Mouse (Mus musculus): ENCODE data around the gene Tle2. TPM values are rescaled to one million over a fixed set of nuclear protein-coding genes. Genes with fewer than 3 reads are reported as not detected.

Gene Tle2
- 117 and 122 TPM in 2 replicates for polyA plus RNA-seq (2012; rRNA removed)

DNA sequence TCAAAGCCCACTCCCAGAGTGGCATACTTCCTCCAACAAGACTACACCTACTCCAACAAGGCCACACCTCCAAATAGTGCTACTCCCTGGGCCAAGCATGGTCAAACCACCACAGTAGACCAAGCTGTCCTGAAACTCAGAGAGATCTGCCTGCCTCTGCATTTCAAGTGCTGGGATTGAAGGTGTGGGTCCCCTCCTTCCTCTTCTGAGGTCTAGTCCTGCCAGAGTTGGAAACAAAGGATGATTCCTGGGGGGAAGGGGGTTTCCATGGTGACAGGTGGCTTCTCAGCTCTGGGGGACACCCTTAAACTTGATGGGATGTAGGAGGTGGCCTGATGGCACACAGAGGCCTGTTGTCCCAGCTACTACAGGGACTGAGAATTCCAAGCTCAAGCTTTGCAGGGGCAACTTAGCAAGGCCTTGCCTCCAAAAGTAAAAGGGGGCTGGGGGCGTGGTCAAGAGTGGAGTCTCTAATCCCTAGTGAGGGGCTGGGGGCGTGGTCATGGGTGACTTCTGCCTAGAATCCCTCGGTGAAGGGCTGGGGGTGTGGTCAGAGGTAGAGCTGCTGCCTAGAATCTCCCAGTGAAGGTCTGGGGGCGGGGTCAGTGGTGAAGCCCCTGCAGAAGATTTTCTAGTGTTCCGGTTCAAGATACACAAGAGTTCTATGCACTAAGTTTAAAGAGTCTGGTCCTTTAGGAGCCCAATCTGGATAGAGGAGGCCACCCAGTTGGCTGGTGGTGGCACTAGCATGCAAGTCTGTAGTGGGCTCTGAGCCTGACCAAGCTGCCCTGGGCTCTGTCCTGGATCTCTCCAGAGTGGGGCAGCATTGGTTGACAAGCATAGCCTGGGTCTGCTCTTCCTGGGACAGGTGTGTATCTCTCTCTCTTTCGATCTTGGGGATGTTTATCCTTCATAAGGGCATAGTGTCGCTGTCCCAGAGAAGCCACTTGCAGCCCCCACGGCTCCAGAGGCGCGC is at the start of gene Tle2:
Tle2 (plus strand) TSS at position 481 of the 976 bp plus-strand sequence.

DNA sequence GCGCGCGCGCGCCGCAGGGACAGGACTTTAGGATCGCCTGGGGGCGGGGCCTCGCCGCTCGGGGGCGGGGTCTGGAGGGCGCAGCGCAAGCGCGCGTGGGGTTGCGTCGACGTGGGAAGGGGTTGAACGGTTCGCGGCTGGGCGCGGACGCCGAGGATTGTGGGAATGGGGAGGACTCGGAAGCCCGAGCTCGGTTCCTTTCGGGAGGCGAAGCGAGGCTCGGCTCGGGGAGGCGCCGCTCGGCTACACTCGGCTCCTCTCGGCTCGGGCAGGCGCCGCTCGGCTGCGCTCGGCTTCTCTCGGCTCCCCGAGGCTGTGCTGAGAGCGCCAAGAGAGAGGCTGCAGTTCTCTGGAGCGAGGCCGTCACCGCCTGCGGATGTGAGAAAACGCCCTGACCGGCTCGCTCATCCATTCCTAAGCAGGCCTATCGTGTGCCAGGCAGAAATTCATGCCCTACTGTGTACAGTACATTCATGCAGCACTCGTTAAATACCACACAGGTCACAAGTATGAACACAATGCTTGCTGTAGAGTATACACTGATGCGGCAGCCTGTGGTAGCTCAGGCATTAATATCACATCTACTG is 29.1 kb upstream of the Tle2 start, which contains the start of gene Gna11:
Gna11 (minus strand) TSS at position 30 of the 587 bp plus-strand sequence.

DNA sequence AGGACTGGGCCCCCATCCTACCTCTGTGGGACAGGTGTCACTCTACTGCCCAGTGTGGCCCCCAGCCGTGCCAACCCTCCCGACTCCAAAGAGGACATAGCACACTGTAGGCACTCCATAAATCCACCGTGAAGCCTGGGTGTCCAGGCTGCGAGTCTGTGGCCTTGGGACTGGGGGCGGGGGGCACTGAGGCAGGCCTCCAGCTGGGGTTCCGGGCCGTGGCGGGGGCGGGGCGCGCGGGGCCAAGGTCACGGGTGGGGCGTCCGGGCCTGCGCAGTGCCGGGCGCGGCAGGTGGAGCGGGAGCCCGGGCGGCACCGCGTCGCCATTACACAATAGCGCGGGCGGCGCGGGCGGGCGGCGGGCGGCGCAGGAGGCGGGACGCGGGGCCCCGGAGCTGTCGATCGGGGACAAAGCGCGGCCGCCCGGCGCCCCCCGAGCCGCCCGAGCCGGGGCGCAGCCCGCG is 15.2 kb upstream of the Tle2 start, which contains the start of gene Aes:
Aes (plus strand) TSS at position 326 of the 464 bp plus-strand sequence.

DNA sequence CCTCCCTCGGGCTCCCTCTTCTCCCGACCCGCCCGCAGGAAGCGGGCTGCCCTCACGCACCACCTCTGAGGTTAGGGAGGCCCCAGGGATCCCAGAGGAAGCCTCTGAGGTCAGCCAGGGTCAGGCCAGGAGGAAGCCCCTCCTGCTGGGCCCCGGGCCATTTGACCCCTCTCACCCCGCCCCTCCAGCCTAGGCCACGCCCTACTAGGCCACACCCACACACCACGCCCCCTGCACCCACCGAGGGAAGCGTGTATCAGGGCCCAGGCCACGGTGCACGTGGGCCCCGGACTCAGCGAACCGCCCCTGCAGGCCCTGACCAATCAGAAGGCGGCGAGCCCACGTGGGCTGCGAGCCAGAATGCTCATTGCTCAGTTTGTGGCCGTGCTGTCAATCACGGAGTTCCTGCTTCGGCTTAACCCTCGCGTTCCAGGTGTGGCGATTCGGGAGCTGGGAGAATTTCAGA is 26.4 kb downstream of the Tle2 start, which contains the start of gene Tle6:
Tle6 (minus strand) TSS at position 336 of the 466 bp plus-strand sequence.

DNA sequence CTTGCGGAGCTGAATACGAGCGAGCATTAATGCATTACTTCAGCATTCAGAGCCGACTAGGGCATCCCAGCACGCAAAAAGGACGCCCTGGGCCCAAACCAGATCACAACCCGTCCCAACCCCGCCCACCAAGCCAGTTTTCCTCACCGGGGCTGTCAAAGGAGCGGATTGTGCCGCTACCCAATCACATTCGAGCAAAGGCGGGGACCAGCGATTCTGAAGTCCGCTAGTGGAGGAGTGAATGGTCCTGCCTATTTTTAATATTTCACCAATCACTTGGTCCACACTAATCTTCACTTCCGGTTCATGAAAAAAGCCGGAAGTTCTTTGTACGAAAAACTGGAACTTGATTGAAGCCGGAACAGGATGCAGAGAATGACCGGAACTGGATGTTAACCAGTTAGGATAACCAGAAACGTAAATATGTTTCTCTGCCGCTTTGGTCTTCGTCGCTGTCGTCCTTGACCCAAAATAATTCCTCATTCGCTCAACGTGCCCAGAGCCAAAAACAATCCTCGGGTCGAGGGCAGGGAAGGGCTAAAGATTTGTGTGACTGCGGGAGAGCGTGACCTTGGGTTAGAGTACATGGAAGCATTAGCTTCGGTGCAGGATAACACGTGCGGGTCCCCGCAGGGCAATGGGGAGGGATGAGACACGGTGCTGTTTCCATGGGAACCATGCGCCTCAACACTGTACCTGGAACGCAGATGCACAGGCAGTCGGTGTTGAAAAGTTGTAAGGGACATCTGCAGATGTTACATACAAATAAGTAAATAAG is 31.8 kb downstream of the Tle2 start, which contains the start of gene BC025920:
BC025920 (plus strand) TSS at position 297 of the 778 bp plus-strand sequence.

DNA sequence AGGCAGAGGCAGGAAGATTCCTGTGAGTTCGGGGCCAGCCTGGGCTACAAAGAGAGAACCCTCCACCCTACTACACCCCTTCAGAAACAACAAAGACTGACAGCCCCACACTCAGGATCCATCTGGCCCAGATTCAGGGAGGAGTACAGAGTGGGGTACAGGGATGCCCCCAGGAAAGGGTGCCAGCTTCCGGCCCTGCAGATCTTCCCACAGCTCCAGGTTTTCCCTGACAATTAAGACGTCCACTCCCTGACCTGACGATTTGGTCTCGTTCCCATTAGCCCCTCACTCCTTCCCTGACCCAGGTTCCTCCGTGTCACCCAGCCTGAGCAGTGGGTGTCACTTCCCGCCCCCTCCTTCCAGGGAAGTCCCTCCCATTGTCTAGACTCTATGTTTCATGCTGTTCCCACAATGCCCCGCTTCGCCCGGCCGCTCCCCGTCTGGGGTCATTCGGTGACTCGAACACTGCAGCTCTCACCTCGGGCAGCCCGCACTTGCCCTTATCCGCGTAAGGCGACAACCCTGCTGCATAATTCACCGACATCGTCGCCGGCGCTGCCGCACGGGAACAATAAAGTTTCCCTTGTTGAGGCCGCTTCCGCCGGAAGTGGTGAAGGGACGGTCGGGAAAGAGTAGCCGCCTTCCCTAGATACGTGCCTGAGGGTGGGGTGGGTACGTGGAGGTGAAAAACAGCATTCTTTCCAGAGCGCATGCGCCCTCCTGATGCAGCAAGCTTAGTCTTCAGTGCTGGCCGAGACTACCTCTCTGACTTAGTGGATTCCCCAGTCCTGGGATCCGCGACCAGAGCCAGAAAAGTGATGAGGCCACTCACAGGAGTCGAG is 52.9 kb downstream of the Tle2 start, which contains the start of gene Sirt6:
Sirt6 (minus strand) TSS at position 804 of the 842 bp plus-strand sequence.

DNA sequence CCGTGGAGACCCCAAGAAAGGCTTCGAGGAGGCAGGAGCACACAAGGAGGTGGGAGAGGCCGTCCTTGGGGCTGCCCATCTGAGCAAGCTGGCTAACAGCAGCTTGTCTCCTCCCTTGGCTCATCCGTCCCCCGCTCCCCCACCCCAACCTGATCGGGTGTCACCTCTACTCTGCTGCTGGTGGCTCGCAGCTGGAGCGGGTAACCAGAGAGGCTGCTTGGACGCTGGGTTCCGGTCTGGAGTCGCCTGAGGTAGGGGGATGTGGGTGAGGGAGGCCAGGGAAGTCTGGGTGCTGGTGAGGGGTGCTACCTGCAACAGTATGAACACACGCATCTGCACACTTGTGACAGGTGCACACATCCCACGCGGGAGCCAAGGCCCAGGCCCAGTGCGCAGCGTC is 54.0 kb downstream of the Tle2 start, which contains the start of gene Ankrd24:
Ankrd24 (plus strand) TSS at position 151 of the 400 bp plus-strand sequence.

Other genes with a start within 250 kb of the Tle2 start
- gene Tbxa2r, start 245.8 kb upstream of the Tle2 start, polyA plus RNA-seq (2012; rRNA removed), result 2.9 and 3.2 TPM in 2 replicates
- 0.08 and 0.09 TPM in 2 replicates for gene Gipc3, start 231.3 kb upstream of the Tle2 start, polyA plus RNA-seq (2012; rRNA removed)
- 29.3 and 32.0 TPM in 2 replicates for gene Hmg20b, start 224.1 kb upstream of the Tle2 start, polyA plus RNA-seq (2012; rRNA removed)
- gene Mfsd12, start 217.1 kb upstream of the Tle2 start, polyA plus RNA-seq (2012; rRNA removed), result 17.9 and 18.2 TPM in 2 replicates
- 0.48 TPM in 1 of 2 replicates, not detected in the other for gene 4930404N11Rik, start 208.7 kb upstream of the Tle2 start, polyA plus RNA-seq (2012; rRNA removed)
- gene Fzr1, start 196.0 kb upstream of the Tle2 start, polyA plus RNA-seq (2012; rRNA removed), result 138 and 139 TPM in 2 replicates
- gene Dohh, start 190.1 kb upstream of the Tle2 start, polyA plus RNA-seq (2012; rRNA removed), result 66.2 and 66.7 TPM in 2 replicates
- 6.6 and 8.8 TPM in 2 replicates for gene Gm48551, start 190.1 kb upstream of the Tle2 start, polyA plus RNA-seq (2012; rRNA removed)
- 7.0 and 10.1 TPM in 2 replicates for gene Gm48552, start 185.6 kb upstream of the Tle2 start, polyA plus RNA-seq (2012; rRNA removed)
- gene Smim24, start 181.5 kb upstream of the Tle2 start, polyA plus RNA-seq (2012; rRNA removed), result 3.9 and 4.1 TPM in 2 replicates
- gene Nfic, start 118.9 kb upstream of the Tle2 start, polyA plus RNA-seq (2012; rRNA removed), result 8.6 and 8.9 TPM in 2 replicates
- gene Celf5, start 91.9 kb upstream of the Tle2 start, polyA plus RNA-seq (2012; rRNA removed), result 300 and 400 TPM in 2 replicates
- gene Ncln, start 78.2 kb upstream of the Tle2 start, polyA plus RNA-seq (2012; rRNA removed), result 141 and 144 TPM in 2 replicates
- 0.23 and 0.24 TPM in 2 replicates for gene S1pr4, start 74.4 kb upstream of the Tle2 start, polyA plus RNA-seq (2012; rRNA removed)
- gene Gna15, start 50.3 kb upstream of the Tle2 start, polyA plus RNA-seq (2012; rRNA removed), result 0.74 and 0.98 TPM in 2 replicates
- 115 and 121 TPM in 2 replicates for gene Gna11, start 29.4 kb upstream of the Tle2 start, polyA plus RNA-seq (2012; rRNA removed)
- 591 and 640 TPM in 2 replicates for gene Aes, start 15.1 kb upstream of the Tle2 start, polyA plus RNA-seq (2012; rRNA removed)
- gene Tle6, start 26.5 kb downstream of the Tle2 start, polyA plus RNA-seq (2012; rRNA removed), result 9.6 and 12.3 TPM in 2 replicates
- 3.9 and 4.6 TPM in 2 replicates for gene BC025920, start 31.7 kb downstream of the Tle2 start, polyA plus RNA-seq (2012; rRNA removed)
- 45.2 and 51.5 TPM in 2 replicates for gene Sirt6, start 53.2 kb downstream of the Tle2 start, polyA plus RNA-seq (2012; rRNA removed)
- 121 and 135 TPM in 2 replicates for gene Ankrd24, start 54.0 kb downstream of the Tle2 start, polyA plus RNA-seq (2012; rRNA removed)
- gene Gm10778, start 74.5 kb downstream of the Tle2 start, polyA plus RNA-seq (2012; rRNA removed), result 3.8 and 4.0 TPM in 2 replicates
- gene Zfp433, start 130.3 kb downstream of the Tle2 start, polyA plus RNA-seq (2012; rRNA removed), result 6.7 and 7.2 TPM in 2 replicates
- 11.3 and 14.0 TPM in 2 replicates for gene Gm3055, start 196.6 kb downstream of the Tle2 start, polyA plus RNA-seq (2012; rRNA removed)
- 0.56 and 0.82 TPM in 2 replicates for gene Gm4767, start 237.6 kb downstream of the Tle2 start, polyA plus RNA-seq (2012; rRNA removed)

All from central nervous system, embryonic 18 days (tissue).